Mouse (Mus musculus): ENCODE results near the gene Rbfox1. TPM values are rescaled to one million over a fixed set of nuclear protein-coding genes. Genes with fewer than 3 reads are reported as not detected.

The Rbfox1 gene
- total RNA-seq, 1 experiment from 2014 or later: not detected

DNA sequence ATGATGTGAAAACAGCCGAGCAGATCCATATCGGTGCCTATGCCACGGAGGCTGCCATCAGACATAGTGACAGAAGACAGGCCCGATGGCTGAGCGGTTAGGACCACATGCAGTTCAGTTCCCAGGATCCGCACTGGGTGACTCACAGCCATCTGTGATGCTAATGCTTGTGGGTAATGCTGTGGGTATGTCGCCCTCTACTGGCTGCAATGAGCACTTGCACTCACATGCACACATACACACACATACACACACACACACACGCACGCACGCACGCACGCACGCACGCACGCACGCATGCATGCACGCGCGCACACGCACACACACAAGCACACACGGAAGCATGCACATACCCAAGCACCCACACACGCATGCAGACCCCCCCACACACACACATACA is 237.7 kb downstream of the Rbfox1 start:
- no peak for ATAC-seq (replicated peaks in 1 of 2; ENCODE audit: insufficient read depth in 1 of 2, low FRiP score in 2 of 2, low TSS enrichment in 1 of 2, low read depth in 1 of 2, poor library complexity in 2 of 2, severe bottlenecking in 2 of 2)

DNA sequence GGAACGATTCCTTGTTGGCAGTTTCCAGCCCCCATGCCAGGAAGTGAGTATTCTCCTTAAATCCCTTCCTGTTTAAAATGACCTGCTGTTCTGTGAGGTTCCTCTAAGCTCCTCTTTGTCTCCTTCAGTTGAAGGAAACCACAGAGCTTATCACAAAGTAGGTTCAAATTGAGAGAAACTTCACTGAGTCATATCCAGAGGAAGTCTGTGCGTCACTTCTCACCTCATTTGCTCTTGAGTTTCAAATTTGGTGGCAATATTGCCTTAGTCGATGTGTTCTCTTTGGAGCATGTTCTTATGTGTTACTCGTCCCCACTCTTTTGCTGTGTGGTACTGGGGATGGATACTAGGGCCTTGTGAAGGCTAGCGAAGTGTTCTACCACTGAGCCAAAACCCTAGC is 243.2 kb downstream of the Rbfox1 start:
- ATAC-seq (replicated peaks in 1 of 2; ENCODE audit: insufficient read depth in 1 of 2, low FRiP score in 2 of 2, low TSS enrichment in 1 of 2, low read depth in 1 of 2, poor library complexity in 2 of 2, severe bottlenecking in 2 of 2): peak; percentile 83 to 89

DNA sequence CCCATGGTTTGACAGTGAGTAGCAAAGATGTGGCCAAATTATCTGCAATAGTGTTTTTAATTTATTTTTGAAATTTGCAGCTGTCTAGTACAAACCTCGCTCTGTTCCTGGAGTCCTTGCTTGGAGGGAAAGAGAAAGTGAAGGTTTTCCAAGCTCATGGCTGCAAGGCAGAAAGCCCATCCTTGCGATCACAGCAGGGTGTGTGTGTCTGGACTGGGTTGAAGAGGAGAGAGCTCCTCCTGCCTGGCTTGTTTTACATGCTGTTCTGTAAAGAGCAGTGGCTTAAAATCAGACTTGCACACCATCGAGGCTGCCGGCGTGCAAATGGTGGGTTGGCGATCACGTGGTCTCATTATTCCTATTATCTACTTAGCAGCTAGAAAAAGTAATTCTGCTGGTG is 249.9 kb downstream of the Rbfox1 start:
- ATAC-seq (replicated peaks in 1 of 2; ENCODE audit: insufficient read depth in 1 of 2, low FRiP score in 2 of 2, low TSS enrichment in 1 of 2, low read depth in 1 of 2, poor library complexity in 2 of 2, severe bottlenecking in 2 of 2): no peak

DNA sequence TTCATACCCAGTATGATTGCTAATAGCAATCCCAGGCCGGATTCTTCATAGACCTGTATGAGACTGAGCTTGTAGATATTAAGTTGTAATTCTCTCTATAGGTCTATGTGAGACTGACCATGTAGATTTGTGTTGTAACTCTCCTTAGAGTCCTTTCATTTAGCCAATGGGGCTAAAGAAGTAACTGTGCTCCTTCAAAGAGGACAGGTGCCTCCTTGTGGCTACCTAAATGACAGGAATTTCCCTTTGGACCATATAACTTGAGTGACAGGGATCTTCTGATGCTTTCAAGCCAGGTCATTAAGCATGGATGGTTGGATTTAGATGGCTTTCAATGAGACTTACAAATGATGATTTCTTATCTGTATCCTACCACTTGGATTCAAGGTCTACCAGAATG is 254.3 kb downstream of the Rbfox1 start:
- no peak for ATAC-seq (replicated peaks in 1 of 2; ENCODE audit: insufficient read depth in 1 of 2, low FRiP score in 2 of 2, low TSS enrichment in 1 of 2, low read depth in 1 of 2, poor library complexity in 2 of 2, severe bottlenecking in 2 of 2)

DNA sequence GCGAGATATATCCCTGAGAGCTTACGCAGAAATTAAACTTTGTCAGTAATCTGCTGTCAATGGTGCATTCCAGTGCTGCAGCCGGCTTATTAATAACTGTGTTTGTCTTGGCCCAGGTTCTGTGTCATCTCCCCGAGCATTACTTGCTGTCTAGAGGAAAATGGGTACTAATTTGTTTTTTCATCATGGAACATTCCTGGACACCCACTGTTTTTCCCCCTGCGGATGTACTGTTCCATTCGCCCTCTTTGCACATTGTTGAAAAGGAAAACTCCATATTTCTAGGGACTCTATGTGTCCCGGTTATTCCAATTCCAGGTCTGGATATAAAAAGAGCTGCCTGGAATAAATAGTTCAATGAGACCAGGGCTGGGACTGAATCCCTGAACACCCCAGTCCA is 262.8 kb downstream of the Rbfox1 start:
- no peak for ATAC-seq (replicated peaks in 1 of 2; ENCODE audit: insufficient read depth in 1 of 2, low FRiP score in 2 of 2, low TSS enrichment in 1 of 2, low read depth in 1 of 2, poor library complexity in 2 of 2, severe bottlenecking in 2 of 2)

DNA sequence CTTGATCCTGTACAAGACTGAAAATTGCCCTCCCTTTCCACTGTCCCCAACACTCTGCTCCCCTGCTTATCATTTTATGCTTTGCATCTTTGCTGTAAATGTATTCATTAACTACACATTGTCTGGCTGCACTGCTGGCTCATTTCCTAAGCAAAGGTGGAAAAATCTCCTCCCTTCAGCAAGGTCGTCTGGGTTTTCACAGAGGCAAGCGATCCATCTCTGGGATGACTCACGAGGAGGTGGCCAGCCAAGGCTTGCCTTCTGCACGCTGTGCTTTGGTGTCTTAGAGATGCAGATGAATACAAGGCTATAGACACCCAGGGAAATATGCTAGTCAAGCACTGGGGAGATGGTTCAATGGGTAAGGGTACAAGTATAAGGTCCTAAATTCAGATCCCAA is 264.2 kb downstream of the Rbfox1 start:
- ATAC-seq (replicated peaks in 1 of 2; ENCODE audit: insufficient read depth in 1 of 2, low FRiP score in 2 of 2, low TSS enrichment in 1 of 2, low read depth in 1 of 2, poor library complexity in 2 of 2, severe bottlenecking in 2 of 2): no peak

DNA sequence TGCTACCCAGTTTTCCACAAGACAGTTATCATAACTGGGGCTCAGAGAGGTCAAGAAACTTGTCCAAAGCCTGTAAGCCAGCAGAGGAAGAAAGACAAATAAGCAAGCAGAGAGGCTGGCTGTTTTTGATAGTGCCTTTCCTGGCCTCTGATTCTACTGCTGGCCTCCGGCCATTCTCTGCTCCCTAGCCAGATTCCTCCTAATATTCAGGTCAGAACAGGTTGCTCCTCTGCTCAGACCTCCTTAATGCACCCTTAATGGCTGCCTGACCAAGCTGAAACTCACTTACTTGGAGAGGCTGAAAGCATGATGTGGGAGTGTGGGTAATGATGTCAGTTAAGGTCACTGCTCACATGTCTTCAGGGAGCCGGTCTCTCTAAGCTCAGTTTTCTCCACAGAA is 270.4 kb downstream of the Rbfox1 start:
- no peak for ATAC-seq (replicated peaks in 1 of 2; ENCODE audit: insufficient read depth in 1 of 2, low FRiP score in 2 of 2, low TSS enrichment in 1 of 2, low read depth in 1 of 2, poor library complexity in 2 of 2, severe bottlenecking in 2 of 2)

DNA sequence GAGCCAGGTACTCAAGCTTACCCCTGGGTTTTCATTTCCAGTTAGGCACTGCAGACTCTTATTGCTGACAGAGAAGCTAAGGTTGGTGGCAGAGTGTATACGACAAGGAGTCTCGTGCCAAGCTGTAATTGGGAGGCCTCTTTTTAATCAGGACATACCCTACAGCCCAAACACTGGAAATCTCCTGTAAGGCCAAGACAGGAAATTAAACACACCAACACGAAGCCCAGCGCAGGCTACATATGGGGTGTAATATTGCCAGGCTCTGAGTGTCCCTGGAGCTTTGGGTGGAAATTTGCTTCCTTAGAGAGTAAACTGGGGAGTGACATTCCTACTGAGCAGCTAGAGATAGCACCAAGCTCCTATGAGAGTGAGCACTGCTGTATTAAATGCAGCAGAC is 279.3 kb downstream of the Rbfox1 start:
- no peak for ATAC-seq (replicated peaks in 1 of 2; ENCODE audit: insufficient read depth in 1 of 2, low FRiP score in 2 of 2, low TSS enrichment in 1 of 2, low read depth in 1 of 2, poor library complexity in 2 of 2, severe bottlenecking in 2 of 2)

DNA sequence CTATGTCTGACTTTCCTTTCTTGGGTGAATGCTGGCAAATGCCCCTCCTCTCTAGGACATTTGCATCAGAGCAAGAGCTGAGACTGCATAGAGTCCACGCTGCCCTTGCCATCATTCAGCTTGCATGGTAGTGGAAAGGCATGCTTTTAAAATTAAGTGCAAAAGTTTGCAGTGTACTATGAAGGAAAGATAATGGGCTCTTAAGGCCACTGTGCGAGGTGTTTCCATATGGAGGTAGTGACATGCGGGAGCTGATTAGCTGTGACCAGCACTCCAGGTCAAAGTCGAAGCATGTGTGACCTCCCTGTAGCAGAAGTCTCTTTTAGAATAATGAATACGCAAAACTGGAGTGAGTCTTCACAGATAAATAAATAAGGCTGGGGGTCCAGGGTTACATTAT is 284.2 kb downstream of the Rbfox1 start:
- no peak for ATAC-seq (replicated peaks in 1 of 2; ENCODE audit: insufficient read depth in 1 of 2, low FRiP score in 2 of 2, low TSS enrichment in 1 of 2, low read depth in 1 of 2, poor library complexity in 2 of 2, severe bottlenecking in 2 of 2)

DNA sequence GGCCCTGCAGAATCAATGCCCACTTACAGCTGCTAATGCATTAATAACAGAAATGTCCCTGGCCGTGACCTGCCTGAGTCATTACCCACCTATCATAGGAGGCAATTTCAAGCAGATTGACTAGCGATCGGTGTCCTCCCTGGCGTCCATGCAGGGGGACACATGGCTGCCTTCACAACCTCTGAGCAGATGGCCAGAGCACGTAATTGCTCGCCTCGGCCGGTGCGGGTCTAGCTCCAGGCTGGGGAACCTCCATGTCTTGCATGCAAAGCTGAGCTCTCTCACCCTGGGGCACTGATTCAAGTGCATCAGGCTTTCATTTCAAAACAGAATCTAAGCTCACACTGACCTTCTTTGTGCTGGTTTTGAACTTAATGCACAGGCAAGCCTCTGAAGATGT is 295.7 kb downstream of the Rbfox1 start:
- no peak for ATAC-seq (replicated peaks in 1 of 2; ENCODE audit: insufficient read depth in 1 of 2, low FRiP score in 2 of 2, low TSS enrichment in 1 of 2, low read depth in 1 of 2, poor library complexity in 2 of 2, severe bottlenecking in 2 of 2)

DNA sequence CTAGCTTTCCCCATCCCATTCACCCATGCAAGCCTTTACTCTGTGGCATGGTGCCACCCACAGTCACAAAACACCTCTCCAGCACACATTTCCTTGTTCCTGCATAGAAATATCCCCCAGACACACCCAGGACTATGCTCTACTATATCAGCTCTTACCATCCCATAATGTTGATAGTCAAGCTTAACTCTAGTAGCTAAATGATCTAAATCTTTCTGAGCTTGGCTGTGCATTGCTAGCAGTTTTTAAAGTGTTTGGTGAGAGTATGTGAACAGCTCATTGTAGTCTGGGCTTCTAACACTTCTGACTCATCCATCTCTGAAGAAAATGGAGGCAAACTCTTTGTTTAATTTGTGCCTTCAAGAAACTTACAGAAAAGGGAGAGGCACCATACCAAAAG is 297.2 kb downstream of the Rbfox1 start:
- no peak for ATAC-seq (replicated peaks in 1 of 2; ENCODE audit: insufficient read depth in 1 of 2, low FRiP score in 2 of 2, low TSS enrichment in 1 of 2, low read depth in 1 of 2, poor library complexity in 2 of 2, severe bottlenecking in 2 of 2)

DNA sequence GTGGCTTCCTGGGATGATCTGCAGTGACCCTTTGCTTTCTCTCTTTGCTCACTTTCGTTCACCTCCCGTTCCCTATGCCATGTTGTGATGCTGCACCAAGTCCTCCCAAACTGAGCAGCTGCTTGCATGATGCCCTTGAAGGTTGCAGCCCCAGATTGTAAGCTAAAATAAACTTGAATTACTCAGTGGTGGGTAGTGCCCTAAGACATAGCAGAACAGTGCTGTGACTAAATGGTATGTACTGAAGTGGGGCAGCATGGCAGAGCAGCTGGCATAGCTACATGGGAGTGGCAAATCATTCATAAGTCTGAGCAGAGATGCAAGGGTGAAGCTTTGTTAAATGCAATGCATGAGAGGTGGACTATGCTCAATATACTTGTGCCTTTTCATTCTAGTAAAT is 307.2 kb downstream of the Rbfox1 start:
- no peak for ATAC-seq (replicated peaks in 1 of 2; ENCODE audit: insufficient read depth in 1 of 2, low FRiP score in 2 of 2, low TSS enrichment in 1 of 2, low read depth in 1 of 2, poor library complexity in 2 of 2, severe bottlenecking in 2 of 2)

DNA sequence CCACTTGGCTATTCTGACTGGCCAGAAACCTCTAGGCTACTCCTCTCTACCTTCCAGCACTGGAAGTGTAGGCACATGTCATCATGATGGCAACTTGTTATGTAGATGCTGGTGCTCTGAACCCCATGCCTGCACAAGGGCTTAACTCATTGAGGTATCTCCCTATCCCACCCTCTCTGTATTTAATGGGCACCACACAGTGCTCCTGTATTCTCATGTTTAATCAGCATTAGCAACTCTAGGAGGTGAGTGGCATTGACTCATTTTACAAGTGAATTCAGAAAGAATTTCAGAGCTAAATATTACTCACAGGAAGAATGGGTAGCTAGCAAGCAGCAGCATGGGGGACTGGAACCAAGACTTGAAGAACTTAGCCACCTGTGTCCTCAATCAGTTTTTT is 321.3 kb downstream of the Rbfox1 start:
- ATAC-seq (replicated peaks in 1 of 2; ENCODE audit: insufficient read depth in 1 of 2, low FRiP score in 2 of 2, low TSS enrichment in 1 of 2, low read depth in 1 of 2, poor library complexity in 2 of 2, severe bottlenecking in 2 of 2): no peak

DNA sequence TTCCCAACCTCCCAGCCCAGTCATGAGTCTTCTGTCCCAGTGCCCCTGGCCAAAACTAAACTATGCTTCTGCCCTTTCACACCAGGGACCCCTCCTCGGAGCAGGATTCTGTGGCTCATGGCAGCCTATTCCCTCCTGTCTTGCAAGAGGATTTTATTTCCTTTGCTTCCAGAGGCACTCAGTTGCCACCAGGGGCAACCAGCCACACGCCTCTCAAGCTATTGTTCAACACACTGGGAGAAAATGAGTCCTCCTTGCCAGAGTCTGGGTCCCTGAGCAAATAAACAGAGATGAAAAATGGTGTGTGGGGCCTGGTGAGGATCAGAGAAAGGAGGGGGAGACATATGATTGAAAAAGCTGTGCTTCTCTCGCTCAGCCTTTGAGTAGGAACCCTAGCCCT is 327.8 kb downstream of the Rbfox1 start:
- ATAC-seq (replicated peaks in 1 of 2; ENCODE audit: insufficient read depth in 1 of 2, low FRiP score in 2 of 2, low TSS enrichment in 1 of 2, low read depth in 1 of 2, poor library complexity in 2 of 2, severe bottlenecking in 2 of 2): no peak

DNA sequence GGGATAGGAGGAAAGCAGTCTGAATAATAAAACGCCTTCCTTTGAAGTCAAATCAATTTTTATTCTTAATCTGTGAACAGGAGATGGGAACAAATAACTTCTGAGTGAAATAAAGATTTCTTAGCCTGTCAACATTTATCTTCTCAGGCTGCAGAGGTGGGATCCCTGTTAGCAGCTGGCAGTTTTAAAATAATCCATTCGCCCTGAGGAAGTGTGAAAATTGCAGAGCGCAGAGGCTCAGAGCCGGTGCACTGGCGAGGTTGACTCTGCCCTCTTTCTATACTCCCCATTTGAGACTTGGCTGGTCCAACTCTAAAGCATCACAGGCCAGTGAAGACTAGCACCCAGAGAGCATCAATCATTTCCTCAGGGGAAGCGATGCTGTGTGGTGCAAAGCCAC is 342.3 kb downstream of the Rbfox1 start:
- no peak for ATAC-seq (replicated peaks in 1 of 2; ENCODE audit: insufficient read depth in 1 of 2, low FRiP score in 2 of 2, low TSS enrichment in 1 of 2, low read depth in 1 of 2, poor library complexity in 2 of 2, severe bottlenecking in 2 of 2)

DNA sequence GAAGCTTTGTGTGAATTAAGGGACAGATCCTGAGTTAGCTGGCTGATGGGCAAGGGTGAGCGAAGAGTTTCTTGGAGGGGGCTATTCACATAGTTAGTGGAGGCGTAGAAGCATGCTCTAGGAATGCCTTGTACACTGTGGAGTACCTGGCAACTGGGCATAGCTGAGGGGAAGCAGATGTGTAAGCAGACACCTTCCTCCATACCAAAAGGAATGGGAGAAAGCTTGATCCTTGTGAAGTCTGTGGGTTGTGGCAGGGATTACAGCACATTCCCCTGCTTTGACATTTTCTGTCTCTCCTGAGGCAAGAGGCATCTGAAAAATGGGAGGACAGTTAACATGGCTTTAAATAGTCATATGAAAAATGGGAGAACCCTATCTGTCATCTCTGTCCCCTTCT is 347.8 kb downstream of the Rbfox1 start:
- no peak for ATAC-seq (replicated peaks in 1 of 2; ENCODE audit: insufficient read depth in 1 of 2, low FRiP score in 2 of 2, low TSS enrichment in 1 of 2, low read depth in 1 of 2, poor library complexity in 2 of 2, severe bottlenecking in 2 of 2)

DNA sequence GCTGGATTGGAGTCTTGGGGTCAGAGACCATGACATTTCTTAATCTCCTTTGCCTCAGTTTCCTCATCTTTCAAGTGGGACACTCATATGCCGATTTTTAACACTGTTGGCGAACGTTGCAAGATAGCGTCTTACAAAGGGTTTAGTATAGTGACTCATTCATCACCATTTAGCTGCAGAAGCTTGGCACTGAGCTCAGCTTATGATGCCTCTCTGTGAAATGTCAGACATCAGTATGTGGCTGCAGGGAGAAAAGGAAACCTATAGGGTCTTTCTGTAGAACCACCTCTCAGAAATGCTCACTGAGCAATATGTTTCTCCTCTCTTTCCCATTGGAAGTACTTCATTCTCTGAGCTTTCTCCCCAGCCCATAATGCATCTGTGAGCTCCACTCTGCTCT is 356.2 kb downstream of the Rbfox1 start:
- no peak for ATAC-seq (replicated peaks in 1 of 2; ENCODE audit: insufficient read depth in 1 of 2, low FRiP score in 2 of 2, low TSS enrichment in 1 of 2, low read depth in 1 of 2, poor library complexity in 2 of 2, severe bottlenecking in 2 of 2)

DNA sequence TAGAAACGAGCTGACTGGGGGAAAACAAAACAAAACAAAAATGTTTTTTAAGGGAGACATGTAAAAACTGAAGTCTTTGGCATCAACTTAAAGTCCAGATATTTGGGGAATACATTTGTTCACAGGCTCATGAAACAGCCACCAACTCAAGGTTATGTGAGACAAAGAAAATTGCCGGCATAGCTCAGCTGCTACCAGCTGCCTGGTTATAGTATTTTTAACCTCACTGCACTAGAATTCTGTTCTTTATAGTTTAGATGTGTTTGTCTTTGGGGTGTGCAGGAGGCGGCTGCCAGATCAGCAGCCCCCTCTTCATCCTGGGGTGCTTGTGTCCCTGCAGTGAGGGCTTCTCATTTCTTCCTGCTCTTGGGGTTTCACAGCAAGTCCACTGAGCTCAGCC is 357.3 kb downstream of the Rbfox1 start:
- no peak for ATAC-seq (replicated peaks in 1 of 2; ENCODE audit: insufficient read depth in 1 of 2, low FRiP score in 2 of 2, low TSS enrichment in 1 of 2, low read depth in 1 of 2, poor library complexity in 2 of 2, severe bottlenecking in 2 of 2)

DNA sequence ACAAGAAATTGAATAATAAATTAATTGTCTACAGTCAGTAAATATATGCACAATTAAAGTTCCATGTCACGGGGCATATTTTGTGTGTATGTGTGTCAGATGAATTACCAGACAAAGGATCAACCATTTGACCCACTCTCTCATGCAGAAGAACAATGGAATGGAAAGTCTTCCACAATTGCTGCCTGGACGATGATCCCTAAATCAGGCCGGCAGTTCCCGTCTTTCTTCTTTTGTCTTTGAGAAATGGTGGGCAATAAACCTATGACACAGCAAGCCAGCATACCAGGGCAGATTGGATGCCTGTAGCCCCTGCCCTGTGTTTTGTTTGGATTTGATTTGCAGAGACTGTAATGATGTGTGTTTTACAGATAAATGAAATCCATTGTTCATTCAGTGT is 362.4 kb downstream of the Rbfox1 start:
- no peak for ATAC-seq (replicated peaks in 1 of 2; ENCODE audit: insufficient read depth in 1 of 2, low FRiP score in 2 of 2, low TSS enrichment in 1 of 2, low read depth in 1 of 2, poor library complexity in 2 of 2, severe bottlenecking in 2 of 2)

DNA sequence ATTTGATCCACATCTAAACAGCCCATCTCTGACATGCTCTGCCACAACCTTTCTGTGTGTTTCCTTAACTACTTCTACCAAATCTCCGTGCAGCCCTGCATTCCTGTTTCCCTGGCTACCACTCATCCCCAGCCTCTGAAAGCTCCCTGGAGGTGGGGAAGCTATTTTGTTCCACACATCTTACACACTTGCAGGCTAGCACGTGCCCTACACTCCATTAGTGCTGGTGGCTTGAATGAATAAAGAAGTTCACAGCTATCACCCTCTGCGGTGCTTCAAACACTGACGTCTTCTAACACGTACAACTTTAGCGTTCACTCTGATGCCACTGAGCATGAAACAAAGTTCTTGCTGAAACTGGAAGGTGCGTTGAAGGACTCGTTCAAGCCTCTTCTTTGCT is 379.4 kb downstream of the Rbfox1 start:
- no peak for ATAC-seq (replicated peaks in 1 of 2; ENCODE audit: insufficient read depth in 1 of 2, low FRiP score in 2 of 2, low TSS enrichment in 1 of 2, low read depth in 1 of 2, poor library complexity in 2 of 2, severe bottlenecking in 2 of 2)

Measured in hematopoietic stem cell, adult 5-6 weeks (primary cell).